Mouse (Mus musculus) left cerebral cortex, adult 11 months (tissue): Measurements from ENCODE around the gene Slc25a34.

ENCODE experiments used
- DNase-seq: peaks from one replicate; pipeline ENCODE4 v3.0.0; 2022; ENCODE audit warnings: low spot score

Gene Slc25a34

DNA sequence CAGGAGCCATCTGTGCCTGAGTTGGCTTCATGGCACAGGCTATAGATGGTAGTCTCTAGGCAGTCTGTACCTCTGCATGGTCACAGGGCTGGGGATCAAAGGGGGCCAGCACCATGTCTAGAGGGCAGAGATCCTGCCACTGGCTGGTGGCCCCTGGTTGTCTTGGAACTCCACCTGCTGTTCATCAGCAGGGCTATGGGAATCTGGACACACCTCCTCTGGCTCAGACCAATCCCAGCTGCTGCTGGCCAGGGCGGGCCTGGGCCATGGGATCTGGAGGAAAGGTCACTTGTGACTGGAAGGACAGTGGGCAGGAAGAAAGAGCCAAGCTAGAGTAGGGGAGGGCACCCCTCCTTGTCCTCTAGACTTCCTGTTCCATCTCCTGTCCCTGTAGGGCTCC, at the start of gene Slc25a34:
TSS of gene Slc25a34 (minus strand) at position 156 of the 400 bp plus-strand sequence.
- DNase-seq: no peak

- no peak for DNase-seq
Measured at GRCm38 (mm10) chr4:141672325-141672724, 48.7 kb upstream of the Slc25a34 start.

- no peak for DNase-seq
Measured at GRCm38 (mm10) chr4:141671389-141671788, 47.8 kb upstream of the Slc25a34 start.

- no peak for DNase-seq
Measured at GRCm38 (mm10) chr4:141669898-141670712, 46.5 kb upstream of the Slc25a34 start.

- DNase-seq: no peak
Measured at GRCm38 (mm10) chr4:141664799-141665198, 41.2 kb upstream of the Slc25a34 start, which contains the start of gene Plekhm2. TSS of gene Plekhm2 (minus strand) at chr4:141664899.

DNA sequence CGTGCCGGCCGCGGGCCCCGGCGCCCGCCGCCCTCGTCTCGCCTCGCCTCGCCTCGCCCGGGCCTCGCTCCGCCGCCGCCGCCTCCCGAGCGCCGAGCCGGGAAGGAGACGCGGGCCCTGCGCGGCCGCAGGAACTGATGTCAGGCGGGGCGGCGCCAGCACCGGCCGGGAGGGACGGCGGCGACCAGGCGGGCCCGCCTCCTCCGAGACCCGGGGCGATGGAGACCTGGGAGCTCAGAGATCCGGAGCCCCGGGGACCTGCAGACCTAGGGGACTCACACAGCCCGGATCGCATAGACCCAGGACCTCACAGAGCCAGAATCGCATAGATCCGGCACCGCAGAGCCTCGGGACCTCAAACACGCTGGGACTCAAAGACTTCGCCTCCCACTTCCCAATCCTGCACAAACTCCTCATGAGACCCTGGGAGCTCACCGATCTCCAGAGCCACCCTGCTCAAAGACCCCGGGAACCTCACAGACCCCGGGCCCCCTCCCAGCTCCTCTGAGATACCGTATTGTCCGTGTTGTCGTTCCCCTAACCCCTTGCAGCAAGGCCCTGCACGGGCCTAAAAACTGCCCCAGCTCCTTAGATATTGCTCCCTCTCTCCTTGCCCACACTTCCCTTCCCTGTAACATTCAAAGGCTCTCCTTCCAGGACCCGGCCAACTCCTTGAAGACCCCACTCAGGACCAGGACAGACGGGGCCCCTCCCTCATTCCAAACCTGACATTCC, 40.6 kb upstream of the Slc25a34 start:
- no peak for DNase-seq

DNA sequence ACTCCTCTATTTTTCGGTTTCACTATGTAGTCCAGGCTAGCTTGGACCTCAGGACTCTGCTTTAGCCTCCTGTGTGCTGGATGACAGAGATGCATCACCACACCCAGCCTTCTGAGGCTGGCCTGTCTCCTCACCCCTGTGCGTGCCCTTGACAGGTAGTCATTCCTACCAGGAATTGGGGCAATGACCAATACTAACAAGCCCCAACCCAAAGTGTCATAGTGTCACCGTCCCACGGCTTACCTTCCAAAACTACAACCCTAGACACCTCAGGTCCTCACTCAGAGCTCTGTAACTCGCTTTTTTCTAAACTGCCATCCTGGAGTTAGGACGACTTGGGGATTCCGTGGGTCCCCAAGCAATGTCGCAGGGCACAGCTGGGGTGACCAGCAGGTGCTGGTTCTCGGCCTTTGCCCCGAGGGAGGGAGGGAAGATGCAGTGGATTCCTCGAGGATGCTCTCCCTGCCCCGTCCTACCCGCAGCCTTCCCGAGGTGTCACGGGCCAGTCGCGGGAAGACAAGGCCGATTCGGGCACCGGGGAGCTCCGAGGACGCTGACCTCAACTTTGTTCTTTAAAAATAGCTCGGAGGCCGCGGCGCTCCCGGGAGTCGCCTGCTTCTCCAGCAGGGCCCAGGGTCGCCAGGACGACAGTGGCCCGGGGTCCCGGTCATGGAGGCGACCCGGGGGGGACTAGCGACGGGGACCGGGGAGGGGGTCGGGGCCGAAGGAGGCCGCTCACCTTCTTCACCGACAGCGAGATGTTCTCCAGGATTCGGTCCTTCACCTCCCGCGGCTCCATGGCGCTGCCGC, 39.7 kb upstream of the Slc25a34 start:
- no peak for DNase-seq

GRCm38 (mm10) chr4:141660884-141661283, 37.3 kb upstream of the Slc25a34 start:
- no peak for DNase-seq

DNA sequence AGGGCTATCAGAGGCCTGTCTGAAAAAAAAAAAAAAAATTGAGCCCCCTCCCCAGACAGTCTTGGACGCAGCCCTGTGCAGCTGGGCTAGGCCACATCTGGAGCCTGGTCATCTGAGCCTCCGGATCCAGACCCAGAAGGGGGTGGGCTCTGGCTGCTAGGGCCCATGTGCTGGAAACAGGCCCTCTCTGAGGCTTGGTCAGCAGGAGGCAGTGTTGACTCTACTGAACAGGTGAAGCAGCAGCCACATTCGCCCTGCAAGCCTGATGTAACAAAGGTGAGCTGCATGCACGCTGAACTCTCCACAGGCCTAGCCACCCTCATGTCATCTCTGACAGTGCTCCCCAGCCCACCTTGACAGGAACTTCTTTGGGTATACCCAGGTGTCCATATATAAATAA, 36.1 kb upstream of the Slc25a34 start:
- no peak for DNase-seq

GRCm38 (mm10) chr4:141658846-141659484, 35.3 kb upstream of the Slc25a34 start:
- DNase-seq: no peak

GRCm38 (mm10) chr4:141656932-141657331, 33.3 kb upstream of the Slc25a34 start:
- DNase-seq: no peak

DNA sequence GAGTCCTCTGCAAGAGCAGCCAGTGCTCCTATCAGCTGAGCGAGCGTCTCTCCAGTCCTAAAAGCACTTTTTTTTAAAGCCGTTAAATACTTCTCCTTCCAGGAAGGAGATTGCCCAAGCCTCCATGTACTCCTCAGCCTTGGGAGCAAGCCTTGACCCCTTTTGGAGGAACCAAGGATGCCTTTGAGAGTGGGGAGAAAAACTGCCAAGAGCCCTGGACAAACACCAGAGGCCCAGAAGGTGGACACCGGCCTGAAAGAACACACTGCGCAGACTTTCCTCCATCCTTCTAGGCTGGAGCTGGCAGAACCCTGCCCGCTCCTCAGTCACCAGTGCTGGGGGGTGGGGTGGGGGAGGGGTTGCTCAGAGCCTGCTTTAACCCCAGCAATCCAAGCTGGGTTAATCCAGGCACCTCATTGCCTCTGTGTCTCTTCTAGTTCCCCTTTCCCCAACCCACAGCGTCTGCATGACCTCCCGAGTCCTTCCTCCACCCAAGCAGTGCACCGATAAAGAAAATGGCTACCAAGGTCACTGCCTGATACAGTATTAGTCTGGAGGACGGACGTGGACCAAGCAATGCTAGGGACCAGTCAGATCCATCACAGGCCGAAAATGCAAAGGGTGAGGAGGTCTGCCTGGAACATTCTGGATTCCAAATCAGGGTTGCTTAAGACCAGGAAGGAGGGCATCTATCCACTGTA, 32.4 kb upstream of the Slc25a34 start:
- no peak for DNase-seq

GRCm38 (mm10) chr4:141654509-141654908, 30.9 kb upstream of the Slc25a34 start:
- DNase-seq: no peak

- no peak for DNase-seq
Measured at GRCm38 (mm10) chr4:141653813-141654212, 30.2 kb upstream of the Slc25a34 start.

DNA sequence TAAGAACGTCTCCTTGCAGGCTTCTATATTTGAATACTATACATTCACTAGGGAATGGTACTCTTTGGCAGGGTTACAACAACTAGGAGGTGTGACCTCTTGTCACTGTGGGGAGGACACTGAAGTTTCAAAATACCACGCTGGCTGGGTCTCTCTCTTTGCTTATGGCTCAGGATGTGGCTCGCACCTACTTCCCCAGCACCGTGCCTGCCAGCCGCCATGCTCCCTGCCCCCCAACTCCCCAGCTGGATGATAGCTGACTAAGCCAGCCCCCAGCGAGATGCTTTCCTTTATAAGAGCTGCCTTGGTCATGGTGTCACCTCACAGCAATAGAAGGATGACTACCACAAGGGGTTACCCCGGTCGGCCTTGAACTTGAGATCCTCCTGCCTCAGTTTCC, 29.4 kb upstream of the Slc25a34 start:
- DNase-seq: no peak

DNA sequence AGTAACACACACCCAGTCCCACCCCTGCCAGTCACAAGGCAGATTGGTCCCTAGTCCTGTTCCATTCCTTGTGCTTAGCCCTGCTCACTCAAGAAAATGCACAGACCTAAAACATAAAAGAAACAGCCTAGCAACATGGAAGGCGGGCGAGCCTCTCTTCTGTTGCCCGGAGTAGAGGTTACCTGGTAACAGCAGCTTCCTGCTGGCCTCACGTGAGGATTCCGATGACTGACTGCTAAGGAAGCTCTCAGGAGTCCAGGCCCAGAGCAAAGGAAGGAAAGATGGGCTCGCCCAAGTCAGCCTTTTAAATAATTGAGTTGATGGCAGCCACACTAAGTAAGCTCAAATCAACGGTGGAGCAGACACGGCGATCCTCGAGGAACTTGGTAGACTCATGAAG, 28.3 kb upstream of the Slc25a34 start:
- DNase-seq: no peak

DNA sequence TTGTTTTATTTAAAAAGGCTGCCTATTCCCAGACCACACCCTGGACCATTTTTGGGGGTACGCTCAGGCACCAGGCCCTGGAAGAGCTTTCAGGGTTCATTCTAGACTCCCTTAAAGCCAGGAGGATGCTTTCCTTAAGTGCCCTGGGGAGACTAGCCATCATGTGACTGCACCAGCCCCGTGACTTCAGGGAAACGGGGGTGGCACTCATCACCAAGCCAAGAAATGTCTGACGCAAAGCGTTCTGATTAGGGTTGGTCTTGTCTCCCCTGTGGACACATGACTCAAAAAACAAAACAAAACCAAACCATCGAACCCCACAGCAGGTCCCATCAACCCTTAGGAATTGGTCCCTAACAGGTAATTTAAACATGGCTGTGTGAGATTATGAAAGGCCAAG, 27.7 kb upstream of the Slc25a34 start:
- no peak for DNase-seq

DNA sequence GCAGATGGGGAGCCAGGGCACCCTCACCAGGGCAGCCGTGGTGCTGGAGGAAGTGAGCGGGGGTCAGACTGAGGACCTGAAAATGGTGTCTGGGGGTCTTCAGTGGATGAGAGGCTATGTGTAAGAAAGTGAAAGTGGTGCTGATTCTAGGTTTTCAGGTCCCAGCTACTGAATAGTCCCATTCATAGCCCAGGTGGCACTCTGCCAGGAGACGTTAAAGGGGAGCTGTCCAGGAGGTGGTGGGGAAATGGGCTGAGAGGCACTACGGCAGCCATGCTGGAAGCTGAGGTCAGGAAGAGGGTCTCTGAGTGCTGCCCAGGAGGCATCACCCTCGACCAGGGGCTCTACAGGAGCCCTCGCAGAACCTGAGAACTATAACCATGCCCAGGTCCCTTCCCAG, 25.6 kb upstream of the Slc25a34 start:
- DNase-seq: no peak

DNA sequence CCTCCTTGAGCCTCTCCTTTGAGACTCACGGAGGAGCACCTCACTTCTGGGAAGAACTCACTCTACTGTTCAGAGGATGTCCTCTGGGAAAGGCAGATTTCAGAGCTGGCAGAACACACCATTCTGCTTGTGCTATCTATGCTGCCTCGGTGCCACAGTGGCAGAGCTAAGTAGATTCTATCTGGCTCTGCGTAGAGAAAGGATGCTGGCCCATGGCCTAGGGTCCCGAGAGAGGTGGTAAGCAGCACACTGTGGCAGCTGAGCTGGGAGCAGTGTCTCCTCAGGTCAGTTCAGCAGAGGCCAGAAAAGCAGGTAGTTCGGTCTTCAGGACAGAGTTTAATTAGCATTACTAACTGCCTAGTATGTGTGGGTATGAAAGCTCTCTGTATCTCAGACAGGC, 24.6 kb upstream of the Slc25a34 start:
- no peak for DNase-seq

- DNase-seq: no peak
Measured at GRCm38 (mm10) chr4:141647187-141647586, 23.6 kb upstream of the Slc25a34 start.

DNA sequence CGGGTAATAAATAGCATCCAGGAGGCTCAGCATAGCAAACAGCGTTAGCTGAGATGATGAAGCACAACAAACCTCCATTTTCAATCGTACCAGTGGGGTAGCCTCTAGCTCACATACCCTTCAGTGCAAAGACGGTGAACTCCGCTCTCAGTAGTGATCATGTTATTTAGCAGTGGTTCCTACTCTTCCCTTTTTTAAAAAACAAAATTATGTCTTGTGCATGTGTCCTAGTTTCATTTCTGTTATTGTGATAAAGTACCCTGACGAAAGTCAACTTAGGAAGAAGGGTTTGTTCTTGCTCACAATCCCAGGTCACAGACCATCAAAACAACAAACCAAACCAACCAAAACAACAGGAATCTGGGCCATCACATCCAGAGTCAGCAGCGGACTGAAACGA, 22.4 kb upstream of the Slc25a34 start:
- no peak for DNase-seq
